In the genomic region with DNA sequence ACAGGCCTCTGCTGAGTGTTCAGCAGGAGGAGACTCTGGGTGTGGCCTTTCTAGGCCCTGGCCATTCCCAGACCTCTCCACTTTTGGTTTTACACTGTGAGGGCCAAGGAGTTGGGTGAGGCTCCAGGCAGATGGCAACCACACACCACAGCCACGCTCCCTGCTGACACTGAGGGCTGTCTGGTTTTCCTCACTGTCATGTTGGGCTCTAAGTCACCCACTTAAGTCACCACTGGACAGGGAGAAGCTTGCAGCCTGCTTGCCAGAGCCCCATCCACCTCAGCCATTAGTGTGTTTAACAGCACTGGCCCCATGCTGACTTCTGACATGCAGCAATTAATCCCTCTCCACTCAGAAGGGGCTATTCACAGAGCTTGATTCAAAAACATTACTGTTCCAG, we compare ENCODE assay signal across 13 mouse cellular contexts.
DNase-seq lines count a peak whose midpoint lies in the region; ATAC-seq lines count a peak whose summit lies in the region.
"Had no signal": no experiment of that assay in that cellular context is flagged by ENCODE, and none has a peak within 500 bp of the region (broad histone marks: within the 10 kb centered on the region; RNA-seq: fewer than 3 reads in every experiment).

No protein-coding gene starts in this region.

- peaks cover 2% of the 10 kb centered on the region; the same call in 1 of the 2 replicates for H3K9me3 ChIP-seq in intestine, embryonic 14.5 days (ENCODE audit: control insufficient read depth, low read length)
- H3K9me3 ChIP-seq in intestine, embryonic 15.5 days: no peaks in the 10 kb centered on the region
- peaks cover 5% of the 10 kb centered on the region for H3K9me3 ChIP-seq in heart, embryonic 14.5 days (ENCODE audit: control insufficient read depth, low read length)
- H3K9me3 ChIP-seq in neural tube, embryonic 12.5 days: no peaks in the 10 kb centered on the region
- H3K9me3 ChIP-seq in midbrain, embryonic 10.5 days (replicated peaks): 0 out of 2 replicates have a peak, but pooled peaks cover 6% of the 10 kb centered on the region

- 19% methylated on average over 1 of the region's 1 CpGs for WGBS in intestine, embryonic 14.5 days
- whole genome bisulfite sequencing in intestine, embryonic 15.5 days: 40% methylated on average over 1 of the region's 1 CpGs
- 14% methylated on average over 1 of the region's 1 CpGs for WGBS in heart, embryonic 14.5 days
- 65% methylated on average over 1 of the region's 1 CpGs for WGBS in neural tube, embryonic 12.5 days
- 75% methylated on average over 1 of the region's 1 CpGs for WGBS in midbrain, embryonic 10.5 days

- no peak for DNase-seq in intestine, embryonic 14.5 days (ENCODE audit: low spot score)
- peak; percentile 12 for DNase-seq in embryo, embryonic 9.5 days (ENCODE audit: extremely low spot score)
- DNase-seq in midbrain, embryonic 10.5 days (ENCODE audit: low spot score): no peak
- DNase-seq in layer of hippocampus, adult 18-20 months (ENCODE audit: low spot score in 2 of 2): no peak
- DNase-seq in testis, postnatal 10 days (ENCODE audit: low spot score): no peak
- DNase-seq: kidney, adult 11 months; right cerebral cortex, postnatal 14 days had no signal

- no peak overlapping the region for H3K9ac ChIP-seq in intestine, embryonic 14.5 days (ENCODE audit: low read length)
- no peak overlapping the region for H3K9ac ChIP-seq in intestine, embryonic 15.5 days
- H3K9ac ChIP-seq in heart, embryonic 14.5 days (ENCODE audit: low read length): no peak overlapping the region
- no peak overlapping the region for H3K9ac ChIP-seq in neural tube, embryonic 12.5 days
- H3K9ac ChIP-seq: liver, embryonic 14.5 days had no signal

- H3K27me3 ChIP-seq in intestine, embryonic 14.5 days (replicated peaks; ENCODE audit: control insufficient read depth, insufficient read depth, low read length): no peaks in the 10 kb centered on the region
- no peaks in the 10 kb centered on the region for H3K27me3 ChIP-seq in intestine, embryonic 15.5 days (replicated peaks)
- H3K27me3 ChIP-seq in heart, embryonic 14.5 days (ENCODE audit: control insufficient read depth, insufficient read depth, low read length): no peaks in the 10 kb centered on the region
- H3K27me3 ChIP-seq in neural tube, embryonic 12.5 days (replicated peaks): no peaks in the 10 kb centered on the region
- no peaks in the 10 kb centered on the region for H3K27me3 ChIP-seq in midbrain, embryonic 10.5 days (ENCODE audit: low read depth, poor library complexity, severe bottlenecking)

- no peaks in the 10 kb centered on the region for H3K36me3 ChIP-seq in intestine, embryonic 14.5 days (ENCODE audit: control insufficient read depth, insufficient read depth, low read length)
- H3K36me3 ChIP-seq in intestine, embryonic 15.5 days: no peaks in the 10 kb centered on the region
- no peaks in the 10 kb centered on the region for H3K36me3 ChIP-seq in heart, embryonic 14.5 days (ENCODE audit: control insufficient read depth, insufficient read depth, low read length)
- H3K36me3 ChIP-seq in neural tube, embryonic 12.5 days: no peaks in the 10 kb centered on the region
- H3K36me3 ChIP-seq in midbrain, embryonic 10.5 days: no peaks in the 10 kb centered on the region

- H3K4me2 ChIP-seq in intestine, embryonic 14.5 days (ENCODE audit: low read length): no peak overlapping the region
- no peak overlapping the region for H3K4me2 ChIP-seq in intestine, embryonic 15.5 days (replicated peaks)
- H3K4me2 ChIP-seq in heart, embryonic 14.5 days (ENCODE audit: low read length): no peak overlapping the region
- no peak overlapping the region for H3K4me2 ChIP-seq in neural tube, embryonic 12.5 days (replicated peaks)

- peak overlapping the region; percentile 16; the same call in 1 of the 2 replicates for H3K27ac ChIP-seq in intestine, embryonic 14.5 days (ENCODE audit: low read depth)
- no peak overlapping the region for H3K27ac ChIP-seq in intestine, embryonic 15.5 days
- peak overlapping the region in 1 of 2 experiments; percentile 34; a peak in 2 of 4 replicates for H3K27ac ChIP-seq in heart, embryonic 14.5 days (replicated peaks in 1 of 2; ENCODE audit: control insufficient read depth in 1 of 2, insufficient read depth in 1 of 2, low read depth in 2 of 2, low read length in 2 of 2)
- H3K27ac ChIP-seq in neural tube, embryonic 12.5 days: no peak overlapping the region
- no peak overlapping the region for H3K27ac ChIP-seq in midbrain, embryonic 10.5 days (replicated peaks)
- H3K27ac ChIP-seq: liver, embryonic 14.5 days; macrophage had no signal

- ATAC-seq in intestine, embryonic 14.5 days (replicated peaks; ENCODE audit: low FRiP score, low TSS enrichment, low read depth): 0 out of 2 replicates have a peak, but pooled peaks have one; percentile 27
- no peak for ATAC-seq in intestine, embryonic 15.5 days
- peak; percentile 85 for ATAC-seq in heart, embryonic 14.5 days (ENCODE audit: insufficient number of reproducible peaks, insufficient read depth, low FRiP score, low read depth)
- peak; percentile 29; the same call in 1 of the 2 replicates for ATAC-seq in neural tube, embryonic 12.5 days (ENCODE audit: low FRiP score, low read depth)
- ATAC-seq: Patski had no signal

- H3K4me3 ChIP-seq in intestine, embryonic 14.5 days (ENCODE audit: low read depth, low read length): no peak overlapping the region
- no peak overlapping the region for H3K4me3 ChIP-seq in intestine, embryonic 15.5 days (replicated peaks)
- H3K4me3 ChIP-seq in heart, embryonic 14.5 days (ENCODE audit: control insufficient read depth in 1 of 2, insufficient read depth in 1 of 2, low read depth in 1 of 2, low read length in 2 of 2): no peak overlapping the region
- no peak overlapping the region for H3K4me3 ChIP-seq in neural tube, embryonic 12.5 days
- H3K4me3 ChIP-seq in midbrain, embryonic 10.5 days: no peak overlapping the region

- H3K4me1 ChIP-seq in intestine, embryonic 14.5 days (replicated peaks; ENCODE audit: control insufficient read depth, insufficient read depth, low read length): peaks cover 6% of the 10 kb centered on the region; the same call in 1 of the 2 replicates
- H3K4me1 ChIP-seq in intestine, embryonic 15.5 days (replicated peaks): peaks cover 3% of the 10 kb centered on the region; the same call in 1 of the 2 replicates
- H3K4me1 ChIP-seq in heart, embryonic 14.5 days (ENCODE audit: control insufficient read depth in 2 of 2, insufficient read depth in 2 of 2, low read length in 2 of 2): peaks cover 4 to 6% of the 10 kb centered on the region in 2 experiments; a peak in 3 of 4 replicates
- H3K4me1 ChIP-seq in neural tube, embryonic 12.5 days: peaks cover 5% of the 10 kb centered on the region
- H3K4me1 ChIP-seq in midbrain, embryonic 10.5 days: no peaks in the 10 kb centered on the region; the same call in 1 of the 2 replicates
